Mouse (Mus musculus) CH12.LX (cell line): ENCODE results near the gene Lrrtm4.

Experiments used
- CTCF ChIP-seq, 2 experiments: IDR thresholded peaks in 1 of 2; conservative IDR thresholded peaks in 1 of 2; 2 replicates each; pipeline ENCODE4 v1.5.1; 2011 to 2012; ENCODE audit warnings: low read depth in 2 of 2, low read length in 2 of 2, improper control_type of control experiment in 1 of 2, inconsistent platforms in 1 of 2, mild to moderate bottlenecking in 1 of 2, moderate library complexity in 1 of 2
- EP300 ChIP-seq: IDR thresholded peaks from 2 replicates; pipeline ENCODE4 v1.6.1; 2011; ENCODE audit warnings: low read length, improper control_type of control experiment
- ETS1 ChIP-seq: conservative IDR thresholded peaks from 2 replicates; pipeline ENCODE4 v1.6.1; 2012; ENCODE audit warnings: low read depth, mild to moderate bottlenecking, inconsistent platforms, low read length, improper control_type of control experiment, moderate library complexity
- MAX ChIP-seq: IDR thresholded peaks from 2 replicates; pipeline ENCODE4 v1.6.1; 2011; ENCODE audit warnings: low read length, improper control_type of control experiment
- NELFE ChIP-seq: IDR thresholded peaks from 2 replicates; pipeline ENCODE4 v1.6.1; 2011; ENCODE audit warnings: low read depth, low read length, improper control_type of control experiment
- POLR2A ChIP-seq: IDR thresholded peaks from 2 replicates; pipeline ENCODE4 v1.6.1; 2011; ENCODE audit warnings: low read depth, mild to moderate bottlenecking, improper control_type of control experiment, low read length
- POLR2AphosphoS2 ChIP-seq: IDR thresholded peaks from 2 replicates; pipeline ENCODE4 v1.6.1; 2011; ENCODE audit warnings: low read depth, low read length, improper control_type of control experiment
- SMC3 ChIP-seq: IDR thresholded peaks from 2 replicates; pipeline ENCODE4 v1.6.1; 2011; ENCODE audit warnings: low read depth, low read length, improper control_type of control experiment
- TCF12 ChIP-seq: IDR thresholded peaks from 2 replicates; pipeline ENCODE4 v1.6.1; 2014; ENCODE audit warnings: low read depth, mild to moderate bottlenecking, inconsistent platforms, low read length, improper control_type of control experiment
- ZKSCAN1 ChIP-seq: IDR thresholded peaks from 2 replicates; pipeline ENCODE4 v1.6.1; 2012; ENCODE audit warnings: low read depth, inconsistent platforms, low read length, improper control_type of control experiment, borderline replicate concordance

- no peak for TF ChIP-seq ZKSCAN1
- TF ChIP-seq MAX = no peak
- no peak for TF ChIP-seq CTCF (conservative IDR thresholded peaks at IDR 0.05 in 1 of 2, IDR thresholded peaks at IDR 0.05 in 1 of 2; ENCODE audit: low read depth in 2 of 2, low read length in 2 of 2)
- TF ChIP-seq POLR2A = no peak
- no peak for TF ChIP-seq EP300
- TF ChIP-seq POLR2AphosphoS2 = no peak
- no peak for TF ChIP-seq SMC3
- TF ChIP-seq ETS1 = no peak
- no peak for TF ChIP-seq TCF12
- TF ChIP-seq NELFE = no peak
These were observed 344.9 kb downstream of the Lrrtm4 start for GRCm38 (mm10) chr6:80363593-80363992.
